Mouse (Mus musculus) cerebellum, adult 18-20 months (tissue): ENCODE results near the gene Stab2.

ENCODE experiments used
- DNase-seq, 2 experiments: peaks; one replicate each; pipeline ENCODE4 v3.0.0; 2021

Gene Stab2

DNA sequence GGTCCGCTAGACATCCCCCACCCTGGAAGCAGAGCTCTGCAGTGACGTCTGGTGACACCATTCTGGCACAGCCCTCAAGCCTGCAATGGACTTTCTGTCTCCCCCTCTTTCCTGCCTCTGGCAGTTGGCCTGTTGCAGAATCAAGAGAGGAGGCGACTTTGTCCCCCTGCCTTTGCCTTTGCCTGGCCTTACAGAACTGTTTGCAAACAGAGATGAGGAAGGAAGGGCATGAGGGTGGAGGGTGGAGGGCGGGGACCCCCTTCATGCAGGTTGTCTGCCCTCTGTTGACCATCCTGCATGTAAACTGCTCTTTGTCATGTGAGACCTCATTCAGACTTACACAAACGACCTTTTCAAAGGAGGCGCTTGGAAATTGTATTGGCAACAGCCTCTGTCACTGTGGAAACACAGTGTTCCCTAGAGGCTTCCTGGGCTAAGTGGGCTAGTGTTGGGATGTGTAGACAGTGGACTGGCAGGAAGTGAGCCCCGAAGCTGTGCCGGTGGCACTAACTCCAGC is 188.1 kb downstream of the Stab2 start:
- no peak for DNase-seq

GRCm38 (mm10) chr10:86815133-86815532 is 192.7 kb downstream of the Stab2 start:
- DNase-seq, result no peak

DNA sequence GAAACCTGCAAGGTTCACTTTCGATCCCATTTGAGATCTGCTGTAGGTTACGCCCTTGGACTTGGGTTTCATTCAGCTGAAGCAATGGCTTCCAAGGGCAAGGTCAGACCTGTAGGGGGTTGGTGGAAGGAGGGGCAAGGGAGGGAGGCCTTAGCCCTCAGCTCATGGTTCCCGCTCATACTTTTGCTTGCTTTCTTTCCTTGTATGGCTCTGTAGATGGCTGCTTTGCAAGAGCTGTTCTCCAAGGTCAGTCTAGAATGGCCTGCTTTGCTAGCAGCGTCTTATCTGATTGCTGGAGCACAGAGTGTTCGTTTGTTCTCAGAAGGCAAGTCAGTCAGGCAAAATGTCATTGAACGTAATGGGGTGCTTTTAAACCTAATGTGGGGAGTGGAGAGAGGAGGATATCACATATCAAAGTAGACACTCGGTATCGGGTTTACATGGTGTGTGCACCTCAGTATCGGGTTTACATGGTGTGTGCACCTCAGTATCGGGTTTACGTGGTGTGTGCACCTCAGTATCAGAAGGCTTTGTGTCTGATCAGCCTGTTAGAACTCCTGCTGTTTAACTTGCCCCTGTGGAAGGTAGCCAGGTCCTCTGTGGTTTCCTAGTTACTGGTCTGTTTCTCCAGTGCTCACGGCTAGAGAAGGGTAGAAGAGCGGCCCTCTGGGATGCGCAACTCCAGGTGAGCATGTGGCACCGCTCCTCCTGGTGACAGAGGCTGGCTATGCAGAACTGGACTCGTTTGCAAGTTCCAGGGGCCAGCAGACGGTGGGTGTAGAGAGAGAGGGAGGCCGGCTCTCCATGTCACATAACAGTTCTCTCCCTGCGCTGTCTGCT is 193.3 kb downstream of the Stab2 start:
- no peak for DNase-seq

DNA sequence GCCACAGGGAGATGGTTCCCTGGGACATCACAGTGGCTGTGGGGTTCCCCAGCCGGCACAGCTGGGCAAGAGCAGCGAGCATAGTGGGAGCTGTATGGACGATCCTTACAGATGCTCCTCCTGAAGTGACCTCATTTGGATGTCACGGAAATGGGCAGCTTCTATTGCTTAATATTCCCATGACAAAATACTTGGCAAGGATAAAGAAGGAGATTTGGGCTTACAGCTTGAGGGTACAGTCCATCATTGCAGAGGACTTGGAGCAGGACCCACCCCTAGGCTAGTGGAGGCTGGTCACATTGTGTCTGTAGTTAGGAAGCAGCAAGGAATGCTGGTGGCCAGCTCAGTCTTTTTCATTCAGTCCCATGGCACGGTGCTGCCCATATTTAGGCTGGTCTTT is 197.2 kb downstream of the Stab2 start:
- DNase-seq, result no peak

GRCm38 (mm10) chr10:86810000-86810399 is 197.8 kb downstream of the Stab2 start:
- peak; percentile 33 to 38 for DNase-seq

DNA sequence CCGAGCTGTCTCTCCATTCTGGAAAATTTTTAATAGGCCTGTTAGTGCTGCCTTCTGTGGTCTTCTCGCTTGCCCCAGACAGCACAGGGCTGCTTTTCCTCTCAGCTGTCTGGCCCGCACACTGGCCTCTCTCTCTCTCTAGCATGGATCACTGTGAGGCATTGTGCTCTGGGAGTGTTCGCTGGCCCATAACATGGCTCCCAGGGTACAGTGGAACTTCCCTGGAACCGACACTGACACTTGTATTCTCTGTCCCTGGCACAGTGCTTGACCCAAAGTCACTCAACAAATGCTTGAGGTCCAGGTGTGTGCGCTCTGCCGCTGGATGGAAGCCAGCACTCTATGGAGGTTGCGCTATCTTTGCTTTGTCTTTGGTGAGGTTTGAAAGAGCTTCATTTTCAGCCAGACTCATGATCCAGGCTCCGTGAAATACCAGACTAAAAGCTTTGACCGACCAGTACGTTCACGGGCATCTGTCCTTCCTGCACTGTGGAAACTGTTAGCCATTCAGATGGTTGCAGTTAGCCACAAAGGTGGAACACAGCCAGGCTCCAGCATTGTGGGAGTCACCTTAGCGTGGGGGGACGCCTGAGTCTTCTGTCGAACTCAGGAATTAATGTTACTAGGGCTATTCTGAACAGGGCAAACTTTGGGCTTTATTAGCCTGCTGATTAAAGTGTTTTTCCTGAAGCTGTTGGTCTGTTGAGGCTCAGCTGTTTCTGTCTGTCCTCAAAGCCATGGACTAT is 199.6 kb downstream of the Stab2 start:
- DNase-seq, result no peak

DNA sequence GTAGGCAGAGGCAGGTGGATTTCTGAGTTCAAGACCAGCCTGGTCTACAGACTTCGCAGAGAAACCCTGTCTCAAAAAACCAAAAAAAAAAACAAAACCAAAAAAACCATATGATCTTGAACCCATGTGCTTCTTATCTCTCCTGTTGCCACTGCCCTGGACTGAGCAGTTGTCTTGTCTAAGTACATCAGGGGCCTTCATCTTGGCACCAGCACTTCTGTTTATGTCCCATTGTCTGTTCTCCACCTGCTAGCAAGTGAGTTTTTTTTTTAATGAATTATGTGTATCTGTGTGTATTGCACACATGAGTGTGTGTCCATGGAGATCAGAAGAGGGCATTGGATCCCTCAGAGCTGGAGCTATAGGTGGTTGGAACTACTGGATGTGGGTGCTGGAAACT is 200.5 kb downstream of the Stab2 start:
- DNase-seq, result no peak

- DNase-seq, result no peak
Measured at GRCm38 (mm10) chr10:86796073-86796741, 211.6 kb downstream of the Stab2 start.

DNA sequence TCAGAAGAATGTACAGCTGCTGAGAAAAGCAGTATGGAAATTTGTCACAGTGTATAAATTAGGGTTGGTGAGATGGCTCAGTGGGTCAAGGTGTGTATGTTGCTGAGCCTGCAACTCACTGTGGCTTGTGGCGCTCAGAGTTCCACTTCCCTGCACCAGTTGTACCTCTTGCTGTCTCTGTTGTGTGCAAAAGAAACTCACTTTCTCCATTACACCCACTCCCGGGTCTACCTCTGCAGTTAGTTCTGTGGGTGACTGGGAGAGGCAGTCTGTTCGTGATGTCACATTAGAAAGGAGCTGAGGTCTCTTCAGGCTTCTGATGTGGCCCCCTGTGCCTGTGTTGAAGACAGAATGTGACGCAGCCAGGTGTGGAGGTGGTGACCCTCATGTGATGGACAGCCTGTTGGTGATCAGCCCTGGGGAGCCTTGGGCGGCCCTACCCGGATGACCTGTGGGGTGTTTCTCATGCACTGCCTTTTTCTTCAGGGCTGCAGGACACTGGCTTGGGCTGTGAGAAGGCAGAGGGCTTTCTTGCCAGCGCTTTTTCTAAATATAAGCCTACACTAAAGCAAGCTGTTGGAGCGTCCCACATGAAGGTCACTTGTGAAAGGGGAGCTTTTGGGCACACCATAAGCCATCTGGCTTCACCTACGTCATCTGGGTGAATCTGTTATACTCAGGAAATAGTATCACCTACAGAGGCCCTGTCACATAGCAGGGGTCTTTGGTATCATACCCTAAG is 212.9 kb downstream of the Stab2 start:
- DNase-seq, result peak in 1 of 2 experiments; percentile 25

- DNase-seq, result no peak
Measured at GRCm38 (mm10) chr10:86794196-86794595, 213.6 kb downstream of the Stab2 start.

DNA sequence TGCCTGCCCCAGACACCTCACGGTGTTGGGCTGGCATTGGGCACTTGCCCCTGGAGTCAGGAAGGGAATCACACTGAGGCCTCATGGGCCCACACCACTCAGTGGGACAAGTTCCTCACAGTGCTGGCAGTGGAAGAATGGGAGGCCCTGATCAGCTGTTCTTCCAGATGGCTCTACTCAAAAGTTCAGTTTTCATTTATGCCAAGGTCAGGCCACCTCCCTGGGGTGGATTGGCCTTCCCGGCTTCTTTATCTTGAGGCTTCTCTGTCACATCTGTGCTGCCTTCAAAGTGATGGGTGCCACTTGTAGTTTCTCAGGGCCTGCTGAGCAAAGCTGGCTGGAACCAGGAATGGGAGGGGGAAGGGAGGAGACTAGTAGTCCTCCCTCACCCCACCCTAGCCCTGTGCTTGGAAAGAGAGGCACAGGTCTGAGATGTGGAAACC is 214.3 kb downstream of the Stab2 start:
- no peak for DNase-seq

DNA sequence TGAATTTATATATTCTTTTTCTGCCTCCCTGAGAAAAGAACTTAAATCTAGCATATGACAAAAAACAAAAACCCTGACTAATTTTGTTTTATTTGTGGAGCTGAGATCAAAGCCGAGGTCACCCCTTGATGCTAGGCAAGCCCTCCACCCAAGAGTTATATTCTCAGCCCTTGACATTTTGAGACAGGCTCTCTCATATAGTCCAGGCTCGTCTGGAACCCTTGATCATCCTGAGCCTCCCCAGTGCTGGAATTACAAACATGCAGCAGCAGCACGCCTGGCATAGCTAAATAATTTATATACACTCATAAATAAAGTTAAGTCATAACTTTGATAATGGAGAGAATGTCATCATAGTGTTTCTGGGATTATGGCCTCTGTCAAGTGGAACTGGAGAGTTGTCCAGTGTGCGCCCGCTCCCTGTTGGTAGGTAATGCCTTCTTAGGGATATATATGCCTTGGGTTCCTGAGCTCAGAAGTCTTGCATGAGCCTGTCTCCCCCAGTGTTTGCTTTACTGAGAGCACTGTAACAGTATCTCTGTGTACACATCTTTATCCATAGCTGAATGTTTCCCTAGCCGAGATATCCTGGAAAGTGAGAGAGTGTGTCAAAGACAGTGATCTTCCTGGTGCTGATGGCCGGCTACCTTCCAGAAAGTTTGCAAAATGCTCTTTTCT is 216.2 kb downstream of the Stab2 start:
- DNase-seq, result no peak
